Mouse (Mus musculus) neural tube, embryonic 13.5 days (tissue): ENCODE data around the gene Sfswap. TPM values are rescaled to one million over a fixed set of nuclear protein-coding genes. Genes with fewer than 3 reads are reported as not detected.

Source experiments
- ATAC-seq: fragments of 200-750 bp; cut with Nextera tagmentation; 2 replicates; pipeline ENCODE4 v1.8.0; 2017; ENCODE audit warnings: low read depth, mild to moderate bottlenecking, moderate TSS enrichment, moderate library complexity
- H3K27ac ChIP-seq: fragments of 300-500 bp; sonication (generic); replicated peaks from 2 replicates; pipeline ENCODE4 v1.5.1; 2015; ENCODE audit warnings: moderate library complexity, mild to moderate bottlenecking, inconsistent platforms
- H3K27me3 ChIP-seq: fragments of 300-500 bp; sonication (generic); 2 replicates; pipeline ENCODE4 v1.6.1; 2015; ENCODE audit warnings: mild to moderate bottlenecking, inconsistent platforms
- H3K36me3 ChIP-seq: fragments of 300-500 bp; sonication (generic); 2 replicates; pipeline ENCODE4 v1.6.1; 2015; ENCODE audit warnings: mild to moderate bottlenecking, inconsistent platforms
- H3K4me1 ChIP-seq: fragments of 300-500 bp; sonication (generic); replicated peaks from 2 replicates; pipeline ENCODE4 v1.6.1; 2015; ENCODE audit warnings: inconsistent platforms
- H3K4me2 ChIP-seq: fragments of 300-500 bp; sonication (generic); 2 replicates; pipeline ENCODE4 v1.6.1; 2015; ENCODE audit warnings: inconsistent platforms, mild to moderate bottlenecking, moderate library complexity
- H3K4me3 ChIP-seq: fragments of 300-500 bp; sonication (generic); 2 replicates; pipeline ENCODE4 v1.5.1; 2015; ENCODE audit warnings: mild to moderate bottlenecking, inconsistent platforms
- H3K9ac ChIP-seq: fragments of 300-500 bp; sonication (generic); 2 replicates; pipeline ENCODE4 v1.6.1; 2015; ENCODE audit warnings: moderate library complexity, mild to moderate bottlenecking, inconsistent platforms
- H3K9me3 ChIP-seq: fragments of 300-500 bp; sonication (generic); 2 replicates; pipeline ENCODE4 v1.6.1; 2016; ENCODE audit warnings: inconsistent platforms
- WGBS: fragments of 180-500 bp; shearing (Covaris S2); methylation state at CpG from one replicate; pipeline ENCODE4 v1.1.7; 2015; 5-methylcytosine and 5-hydroxymethylcytosine counted together
- polyA plus RNA-seq: library from polyadenylated mRNA; unstranded; fragments of >200 nt; fragmentation: Nextera tagmentation; extraction: Ambion mirVana; gene quantifications from 2 replicates; pipeline ENCODE4 v1.2.1, GENCODE M21; 2015

Sfswap gene
- polyA plus RNA-seq, 1 experiment from 2014 or later: 42.8 TPM

GRCm38 (mm10) chr5:129489879-129490278, 11.1 kb upstream of the Sfswap start:
- Histone ChIP-seq H3K4me3 (no peak overlapping the region), H3K27ac (0 out of 2 replicates have a peak overlapping the region, but pooled peaks have one; percentile 30), H3K4me1 (peaks cover 13% of the 10 kb centered on the region), H3K4me2 (peak overlapping the region; percentile 6; the same call in 1 of the 2 replicates), H3K9me3 (no peaks in the 10 kb centered on the region), H3K36me3 (no peaks in the 10 kb centered on the region), H3K9ac (no peak overlapping the region), H3K27me3 (0 out of 2 replicates have a peak, but pooled peaks cover 8% of the 10 kb centered on the region)
- 5% methylated on average over 10 of the region's 10 CpGs for WGBS
- ATAC-seq: peak; percentile 83

GRCm38 (mm10) chr5:129501671-129502070, 650 bp downstream of the Sfswap start:
- H3K27ac ChIP-seq: peak overlapping the region; percentile 83
- peaks cover 24% of the 10 kb centered on the region for H3K4me1 ChIP-seq
- peak overlapping the region; percentile 100 for H3K4me3 ChIP-seq
- ATAC-seq: peak; percentile 24; the same call in 1 of the 2 replicates
- H3K9me3 ChIP-seq: no peaks in the 10 kb centered on the region
- H3K9ac ChIP-seq: peak overlapping the region; percentile 97
- 1% methylated on average over 44 of the region's 44 CpGs for WGBS
- peaks cover 15% of the 10 kb centered on the region; the same call in 1 of the 2 replicates for H3K27me3 ChIP-seq
- peak overlapping the region; percentile 98 for H3K4me2 ChIP-seq
- peaks cover 36% of the 10 kb centered on the region for H3K36me3 ChIP-seq

- H3K27me3 ChIP-seq: no peaks in the 10 kb centered on the region
Observed at GRCm38 (mm10) chr5:129506886-129507285, 5.9 kb downstream of the Sfswap start.

GRCm38 (mm10) chr5:129518180-129518579, 17.2 kb downstream of the Sfswap start:
- 92% methylated on average over 4 of the region's 4 CpGs for WGBS
- no peaks in the 10 kb centered on the region for H3K9me3 ChIP-seq
- H3K27ac ChIP-seq: no peak overlapping the region
- no peak overlapping the region for H3K4me3 ChIP-seq
- no peaks in the 10 kb centered on the region for H3K27me3 ChIP-seq
- H3K4me1 ChIP-seq: no peaks in the 10 kb centered on the region; the same call in 1 of the 2 replicates
- H3K4me2 ChIP-seq: no peak overlapping the region
- no peak overlapping the region for H3K9ac ChIP-seq
- peaks cover 95% of the 10 kb centered on the region for H3K36me3 ChIP-seq
- ATAC-seq: no peak

More at GRCm38 (mm10) chr5:129506886-129507285, 5.9 kb downstream of the Sfswap start:
- Histone ChIP-seq H3K9me3 (no peaks in the 10 kb centered on the region), H3K9ac (no peak overlapping the region), H3K36me3 (peaks cover 81% of the 10 kb centered on the region), H3K4me2 (no peak overlapping the region), H3K27ac (no peak overlapping the region), H3K4me1 (peaks cover 16% of the 10 kb centered on the region), H3K4me3 (no peak overlapping the region)
- no peak for ATAC-seq
- WGBS: 94% methylated on average over 4 of the region's 4 CpGs

- no peak for ATAC-seq
- 93% methylated on average over 1 of the region's 1 CpGs for WGBS
- no peaks in the 10 kb centered on the region; the same call in 1 of the 2 replicates for H3K4me1 ChIP-seq
- peaks cover 95% of the 10 kb centered on the region for H3K36me3 ChIP-seq
- no peak overlapping the region for H3K9ac ChIP-seq
- H3K27ac ChIP-seq: no peak overlapping the region
- no peaks in the 10 kb centered on the region for H3K27me3 ChIP-seq
- H3K9me3 ChIP-seq: no peaks in the 10 kb centered on the region
- no peak overlapping the region for H3K4me3 ChIP-seq
- H3K4me2 ChIP-seq: no peak overlapping the region
Observed at GRCm38 (mm10) chr5:129518786-129519185, 17.8 kb downstream of the Sfswap start.

GRCm38 (mm10) chr5:129519591-129519990, 18.6 kb downstream of the Sfswap start:
- Histone ChIP-seq H3K27ac (no peak overlapping the region), H3K9me3 (no peaks in the 10 kb centered on the region), H3K4me3 (no peak overlapping the region), H3K4me2 (no peak overlapping the region), H3K9ac (no peak overlapping the region), H3K4me1 (no peaks in the 10 kb centered on the region; the same call in 1 of the 2 replicates), H3K27me3 (no peaks in the 10 kb centered on the region), H3K36me3 (peaks cover 94% of the 10 kb centered on the region)
- 96% methylated on average over 2 of the region's 2 CpGs for WGBS
- no peak for ATAC-seq

- WGBS: 90% methylated on average over 7 of the region's 7 CpGs
- H3K4me2 ChIP-seq: no peak overlapping the region
- H3K9ac ChIP-seq: no peak overlapping the region
- H3K9me3 ChIP-seq: no peaks in the 10 kb centered on the region
- H3K4me3 ChIP-seq: no peak overlapping the region
- no peaks in the 10 kb centered on the region for H3K27me3 ChIP-seq
- ATAC-seq: no peak
- no peaks in the 10 kb centered on the region; the same call in 1 of the 2 replicates for H3K4me1 ChIP-seq
- H3K27ac ChIP-seq: no peak overlapping the region
- H3K36me3 ChIP-seq: peaks cover 94% of the 10 kb centered on the region
Observed at GRCm38 (mm10) chr5:129521501-129521900, 20.5 kb downstream of the Sfswap start.

- Histone ChIP-seq H3K27ac (no peak overlapping the region), H3K4me1 (no peaks in the 10 kb centered on the region; the same call in 1 of the 2 replicates), H3K9me3 (no peaks in the 10 kb centered on the region), H3K9ac (no peak overlapping the region), H3K27me3 (no peaks in the 10 kb centered on the region), H3K36me3 (peaks cover 94% of the 10 kb centered on the region), H3K4me2 (no peak overlapping the region), H3K4me3 (no peak overlapping the region)
- ATAC-seq: no peak
- WGBS: 86% methylated on average over 3 of the region's 3 CpGs
Observed at GRCm38 (mm10) chr5:129521913-129522312, 20.9 kb downstream of the Sfswap start.

GRCm38 (mm10) chr5:129523166-129523565, 22.1 kb downstream of the Sfswap start:
- 88% methylated on average over 3 of the region's 3 CpGs for WGBS
- Histone ChIP-seq H3K27me3 (no peaks in the 10 kb centered on the region), H3K9me3 (no peaks in the 10 kb centered on the region), H3K4me3 (no peak overlapping the region), H3K4me2 (no peak overlapping the region), H3K9ac (no peak overlapping the region), H3K27ac (no peak overlapping the region), H3K4me1 (no peaks in the 10 kb centered on the region; the same call in 1 of the 2 replicates), H3K36me3 (peaks cover 94% of the 10 kb centered on the region)
- no peak for ATAC-seq

GRCm38 (mm10) chr5:129524751-129525150, 23.7 kb downstream of the Sfswap start:
- peaks cover 91% of the 10 kb centered on the region for H3K36me3 ChIP-seq
- no peak for ATAC-seq
- H3K9me3 ChIP-seq: no peaks in the 10 kb centered on the region
- H3K4me2 ChIP-seq: no peak overlapping the region
- no peak overlapping the region for H3K27ac ChIP-seq
- H3K27me3 ChIP-seq: no peaks in the 10 kb centered on the region
- 93% methylated on average over 5 of the region's 5 CpGs for WGBS
- H3K9ac ChIP-seq: no peak overlapping the region
- H3K4me3 ChIP-seq: no peak overlapping the region
- H3K4me1 ChIP-seq: no peaks in the 10 kb centered on the region; the same call in 1 of the 2 replicates

GRCm38 (mm10) chr5:129527162-129527561, 26.1 kb downstream of the Sfswap start:
- H3K36me3 ChIP-seq: peaks cover 87% of the 10 kb centered on the region
- no peaks in the 10 kb centered on the region for H3K27me3 ChIP-seq
- H3K27ac ChIP-seq: no peak overlapping the region
- no peak for ATAC-seq
- no peaks in the 10 kb centered on the region for H3K4me1 ChIP-seq
- H3K9ac ChIP-seq: no peak overlapping the region
- WGBS: 89% methylated on average over 5 of the region's 5 CpGs
- H3K4me3 ChIP-seq: no peak overlapping the region
- H3K4me2 ChIP-seq: no peak overlapping the region
- no peaks in the 10 kb centered on the region for H3K9me3 ChIP-seq

- no peak overlapping the region for H3K9ac ChIP-seq
- no peak overlapping the region for H3K27ac ChIP-seq
- peaks cover 79% of the 10 kb centered on the region for H3K36me3 ChIP-seq
- no peak overlapping the region for H3K4me2 ChIP-seq
- no peaks in the 10 kb centered on the region for H3K9me3 ChIP-seq
- no peaks in the 10 kb centered on the region for H3K27me3 ChIP-seq
- no peak overlapping the region for H3K4me3 ChIP-seq
- WGBS: 76% methylated on average over 1 of the region's 1 CpGs
- ATAC-seq: no peak
- no peaks in the 10 kb centered on the region for H3K4me1 ChIP-seq
Observed at GRCm38 (mm10) chr5:129529571-129529970, 28.6 kb downstream of the Sfswap start.

GRCm38 (mm10) chr5:129533731-129534130, 32.7 kb downstream of the Sfswap start:
- Histone ChIP-seq H3K4me1 (no peaks in the 10 kb centered on the region), H3K27ac (no peak overlapping the region), H3K9ac (no peak overlapping the region), H3K27me3 (no peaks in the 10 kb centered on the region), H3K36me3 (peaks cover 66% of the 10 kb centered on the region), H3K4me2 (no peak overlapping the region), H3K9me3 (no peaks in the 10 kb centered on the region), H3K4me3 (no peak overlapping the region)
- no peak for ATAC-seq
- WGBS: 88% methylated on average over 3 of the region's 3 CpGs
